Mouse (Mus musculus): ENCODE results near the gene Gdpd4.

- TF ChIP-seq CTCF (IDR thresholded peaks at IDR 0.05; ENCODE audit: low read depth) (no peak), EP300 (optimal IDR thresholded peaks at IDR 0.05) (no peak)
Measured at GRCm38 (mm10) chr7:98077453-98077852, 157.7 kb downstream of the Gdpd4 start.

Measured in stomach, postnatal 0 days (tissue).